Mouse (Mus musculus): ENCODE measurements around the gene Renbp. TPM values are rescaled to one million over a fixed set of nuclear protein-coding genes. Genes with fewer than 3 reads are reported as not detected.

Renbp gene
- total RNA-seq (2021) = 1 to 10 TPM; 7.2 to 7.5 TPM
- long read RNA-seq, experiment 1, transcript Renbp-202 (11 exons, 1,418 nt) = major isoform, 14 of 17 reads
- long read RNA-seq, experiment 1, partial matches to known transcripts = 0 of 17 reads
- long read RNA-seq, experiment 1, other reads (novel, unspliced or antisense) = 0 of 17 reads
- long read RNA-seq, experiment 2, transcript Renbp-202 (11 exons, 1,418 nt) = major isoform, 6 of 8 reads
- long read RNA-seq, experiment 2, partial matches to known transcripts = 0 of 8 reads
- long read RNA-seq, experiment 2, other reads (novel, unspliced or antisense) = 1 of 8 reads

GRCm38 (mm10) chrX:73930402-73931062 lies at the start of gene Renbp:
Renbp (minus strand) TSS chrX:73930850.
- DNase-seq (ENCODE audit: low spot score in 2 of 2) = no peak

- DNase-seq (ENCODE audit: low spot score in 2 of 2) = no peak
Measured at GRCm38 (mm10) chrX:73977783-73978182, 47.1 kb upstream of the Renbp start.

GRCm38 (mm10) chrX:73976283-73976682 lies 45.6 kb upstream of the Renbp start:
- no peak for DNase-seq (ENCODE audit: low spot score in 2 of 2)

GRCm38 (mm10) chrX:73972774-73973173 lies 42.1 kb upstream of the Renbp start:
- DNase-seq (ENCODE audit: low spot score in 2 of 2) = no peak

GRCm38 (mm10) chrX:73970781-73971180 lies 40.1 kb upstream of the Renbp start:
- DNase-seq (ENCODE audit: low spot score in 2 of 2) = no peak

GRCm38 (mm10) chrX:73969729-73970128 lies 39.1 kb upstream of the Renbp start:
- no peak for DNase-seq (ENCODE audit: low spot score in 2 of 2)

GRCm38 (mm10) chrX:73969167-73969566 lies 38.5 kb upstream of the Renbp start:
- no peak for DNase-seq (ENCODE audit: low spot score in 2 of 2)

- DNase-seq (ENCODE audit: low spot score in 2 of 2) = peak; percentile 80 to 87
Measured at GRCm38 (mm10) chrX:73967177-73968075, 36.8 kb upstream of the Renbp start.

GRCm38 (mm10) chrX:73966248-73967176 lies 35.9 kb upstream of the Renbp start, which contains the start of gene Hcfc1:
Hcfc1 (minus strand) TSS chrX:73966357.
- DNase-seq (ENCODE audit: low spot score in 2 of 2) = peak; percentile 78 to 85

GRCm38 (mm10) chrX:73965307-73965706 lies 34.7 kb upstream of the Renbp start:
- peak; percentile 56 to 76 for DNase-seq (ENCODE audit: low spot score in 2 of 2)

- DNase-seq (ENCODE audit: low spot score in 2 of 2) = no peak
Measured at GRCm38 (mm10) chrX:73964363-73964762, 33.7 kb upstream of the Renbp start.

GRCm38 (mm10) chrX:73954988-73955387 lies 24.3 kb upstream of the Renbp start:
- DNase-seq (ENCODE audit: low spot score in 2 of 2) = no peak

- DNase-seq (ENCODE audit: low spot score in 2 of 2) = no peak
Measured at GRCm38 (mm10) chrX:73952603-73953002, 22.0 kb upstream of the Renbp start.

GRCm38 (mm10) chrX:73949341-73949740 lies 18.7 kb upstream of the Renbp start:
- DNase-seq (ENCODE audit: low spot score in 2 of 2) = no peak

GRCm38 (mm10) chrX:73948647-73949046 lies 18.0 kb upstream of the Renbp start:
- DNase-seq (ENCODE audit: low spot score in 2 of 2) = peak; percentile 21 to 31

GRCm38 (mm10) chrX:73946896-73947295 lies 16.2 kb upstream of the Renbp start:
- DNase-seq (ENCODE audit: low spot score in 2 of 2) = no peak

- DNase-seq (ENCODE audit: low spot score in 2 of 2) = no peak
Measured at GRCm38 (mm10) chrX:73942294-73942693, 11.6 kb upstream of the Renbp start.

- DNase-seq (ENCODE audit: low spot score in 2 of 2) = no peak
Measured at GRCm38 (mm10) chrX:73941860-73942259, 11.2 kb upstream of the Renbp start.

GRCm38 (mm10) chrX:73931871-73932270 lies 1.2 kb upstream of the Renbp start:
- DNase-seq (ENCODE audit: low spot score in 2 of 2) = no peak

- DNase-seq (ENCODE audit: low spot score in 2 of 2) = no peak
Measured at GRCm38 (mm10) chrX:73922550-73922882, 8.1 kb downstream of the Renbp start.

Data from left cerebral cortex, adult 18-20 months (tissue).